Mouse (Mus musculus) embryonic facial prominence, embryonic 14.5 days (tissue): ENCODE results near the gene Defa2. TPM values are rescaled to one million over a fixed set of nuclear protein-coding genes. Genes with fewer than 3 reads are reported as not detected.
"Not testable (repeated sequence)": the region's sequence is repeated elsewhere in the genome, so short reads cannot be mapped to it uniquely, and the experiment has no call there.

Experiments
- ATAC-seq: fragments of 200-750 bp; cut with Nextera tagmentation; 2 replicates; pipeline ENCODE4 v1.8.0; 2017; ENCODE audit warnings: low read depth, moderate number of reproducible peaks, moderate TSS enrichment
- DNase-seq: peaks from one replicate; pipeline ENCODE4 v3.0.0-alpha.2; 2015; ENCODE audit warnings: low spot score
- H3K27ac ChIP-seq: fragments of 300-500 bp; sonication (generic); replicated peaks from 2 replicates; pipeline ENCODE4 v1.5.1; 2014; ENCODE audit warnings: low read depth, mild to moderate bottlenecking, low read length, moderate library complexity
- H3K27me3 ChIP-seq: fragments of 300-500 bp; sonication (generic); replicated peaks from 2 replicates; pipeline ENCODE4 v1.6.1; 2014; ENCODE audit warnings: low read length; ENCODE audit not compliant: control insufficient read depth, insufficient read depth
- H3K36me3 ChIP-seq: fragments of 300-500 bp; sonication (generic); 2 replicates; pipeline ENCODE4 v1.6.1; 2014; ENCODE audit warnings: low read length, mixed read lengths; ENCODE audit not compliant: control insufficient read depth, insufficient read depth
- H3K4me1 ChIP-seq: fragments of 300-500 bp; sonication (generic); 2 replicates; pipeline ENCODE4 v1.6.1; 2014; ENCODE audit warnings: antibody characterized with exemption, low read length; ENCODE audit not compliant: control insufficient read depth, insufficient read depth
- H3K4me2 ChIP-seq: fragments of 300-500 bp; sonication (generic); 2 replicates; pipeline ENCODE4 v1.6.1; 2014; ENCODE audit warnings: low read depth, mild to moderate bottlenecking, low read length, moderate library complexity, mixed read lengths
- H3K4me3 ChIP-seq: fragments of 300-500 bp; sonication (generic); 2 replicates; pipeline ENCODE4 v1.5.1; 2014; ENCODE audit warnings: low read depth, mild to moderate bottlenecking, low read length
- H3K9ac ChIP-seq: fragments of 300-500 bp; sonication (generic); 2 replicates; pipeline ENCODE4 v1.6.1; 2014; ENCODE audit warnings: low read depth, mild to moderate bottlenecking, low read length, moderate library complexity, mixed read lengths
- H3K9me3 ChIP-seq: fragments of 300-500 bp; sonication (generic); 2 replicates; pipeline ENCODE4 v1.6.1; 2016; ENCODE audit warnings: low read length; ENCODE audit not compliant: control insufficient read depth
- WGBS: fragments of 180-500 bp; shearing (Covaris S2); extraction: QIAGEN DNeasy Blood & Tissue Kit; methylation state at CpG from one replicate; pipeline ENCODE4 v1.1.7; 2014; 5-methylcytosine and 5-hydroxymethylcytosine counted together
- polyA plus RNA-seq: library from polyadenylated mRNA; unstranded; fragments of >200 nt; fragmentation: Nextera tagmentation; extraction: Ambion mirVana; gene quantifications from 2 replicates; pipeline ENCODE4 v1.2.1, GENCODE M21; 2014

The Defa2 gene
- not detected in 2 replicates for polyA plus RNA-seq

DNA sequence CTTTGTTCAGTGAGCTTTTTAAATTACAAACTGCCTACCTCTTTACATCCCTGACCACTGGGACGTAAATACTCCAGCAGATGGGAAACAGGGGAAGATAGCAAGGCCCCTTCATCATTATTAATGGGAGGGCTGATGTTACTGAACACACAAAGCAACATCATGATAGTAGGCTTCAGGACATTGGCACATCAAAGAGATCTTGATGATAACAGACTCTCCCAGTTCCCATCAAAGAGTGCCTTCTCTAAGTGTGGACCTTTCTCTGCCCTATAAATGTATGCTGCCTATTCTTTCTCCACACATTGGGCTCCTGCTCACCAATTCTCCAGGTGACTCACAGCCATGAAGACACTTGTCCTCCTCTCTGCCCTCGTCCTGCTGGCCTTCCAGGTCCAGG is at the start of gene Defa2:
TSS of gene Defa2 (plus strand) at position 301 of the 400 bp plus-strand sequence.
- not testable (repeated sequence) for H3K27ac ChIP-seq, H3K9me3 ChIP-seq, ATAC-seq, H3K27me3 ChIP-seq, DNase-seq, H3K36me3 ChIP-seq, H3K9ac ChIP-seq, H3K4me2 ChIP-seq, H3K4me3 ChIP-seq, H3K4me1 ChIP-seq
- WGBS: no CpG with 5 or more reads among the region's 2 CpGs

DNA sequence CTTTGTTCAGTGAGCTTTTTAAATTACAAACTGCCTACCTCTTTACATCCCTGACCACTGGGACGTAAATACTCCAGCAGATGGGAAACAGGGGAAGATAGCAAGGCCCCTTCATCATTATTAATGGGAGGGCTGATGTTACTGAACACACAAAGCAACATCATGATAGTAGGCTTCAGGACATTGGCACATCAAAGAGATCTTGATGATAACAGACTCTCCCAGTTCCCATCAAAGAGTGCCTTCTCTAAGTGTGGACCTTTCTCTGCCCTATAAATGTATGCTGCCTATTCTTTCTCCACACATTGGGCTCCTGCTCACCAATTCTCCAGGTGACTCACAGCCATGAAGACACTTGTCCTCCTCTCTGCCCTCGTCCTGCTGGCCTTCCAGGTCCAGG is 13.2 kb downstream of the Defa2 start, which contains the start of gene Defa33:
TSS of gene Defa33 (plus strand) at position 301 of the 400 bp plus-strand sequence.
- WGBS: no CpG with 5 or more reads among the region's 2 CpGs
- not testable (repeated sequence) for H3K36me3 ChIP-seq, H3K4me2 ChIP-seq, H3K4me3 ChIP-seq, H3K9ac ChIP-seq, H3K27ac ChIP-seq, H3K9me3 ChIP-seq, H3K27me3 ChIP-seq, H3K4me1 ChIP-seq, ATAC-seq, DNase-seq

DNA sequence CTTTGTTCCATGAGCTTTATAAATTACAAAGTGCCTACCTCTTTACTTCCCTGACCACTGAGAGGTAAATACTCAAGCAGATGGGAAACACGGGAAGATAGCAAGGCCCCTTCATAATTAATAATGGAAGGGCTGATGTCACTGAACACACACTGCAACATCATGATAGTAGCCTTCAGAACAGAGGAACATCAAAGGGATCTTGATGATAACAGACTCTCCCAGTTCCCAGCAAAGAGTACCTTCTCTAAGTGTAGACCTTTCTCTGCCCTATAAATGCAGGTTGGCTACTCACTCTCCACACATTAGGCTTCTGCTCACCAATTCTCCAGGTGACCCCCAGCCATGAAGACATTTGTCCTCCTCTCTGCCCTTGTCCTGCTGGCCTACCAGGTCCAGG is 48.8 kb downstream of the Defa2 start, which contains the start of gene Defa36:
TSS of gene Defa36 (plus strand) at position 301 of the 400 bp plus-strand sequence.
- H3K4me2 ChIP-seq, H3K4me3 ChIP-seq, H3K9me3 ChIP-seq, H3K4me1 ChIP-seq, H3K27me3 ChIP-seq, H3K9ac ChIP-seq, DNase-seq, ATAC-seq, H3K36me3 ChIP-seq, H3K27ac ChIP-seq: not testable (repeated sequence)
- no CpG with 5 or more reads among the region's 1 CpGs for WGBS

Other genes starting within 250 kb of the Defa2 start
- not detected in 2 replicates for gene Defa30, start 243.9 kb upstream of the Defa2 start, polyA plus RNA-seq
- gene Defa22, start 216.2 kb upstream of the Defa2 start, polyA plus RNA-seq: not detected in 2 replicates
- not detected in 2 replicates for gene Defa31, start 186.9 kb upstream of the Defa2 start, polyA plus RNA-seq
- gene Gm15293, start 177.0 kb upstream of the Defa2 start, polyA plus RNA-seq: not detected in 2 replicates
- gene Gm15292, start 128.8 kb upstream of the Defa2 start, polyA plus RNA-seq: not detected in 2 replicates
- gene Defa27, start 63.0 kb upstream of the Defa2 start, polyA plus RNA-seq: not detected in 2 replicates
- not detected in 2 replicates for gene Defa29, start 51.5 kb upstream of the Defa2 start, polyA plus RNA-seq
- not detected in 2 replicates for gene Defa33, start 13.3 kb downstream of the Defa2 start, polyA plus RNA-seq
- gene Defa36, start 48.9 kb downstream of the Defa2 start, polyA plus RNA-seq: not detected in 2 replicates
- gene Gm7849, start 78.0 kb downstream of the Defa2 start, polyA plus RNA-seq: not detected in 2 replicates
- gene Defa20, start 130.7 kb downstream of the Defa2 start, polyA plus RNA-seq: not detected in 2 replicates
- not detected in 2 replicates for gene Defa32, start 150.5 kb downstream of the Defa2 start, polyA plus RNA-seq
- gene Defa37, start 186.9 kb downstream of the Defa2 start, polyA plus RNA-seq: not detected in 2 replicates
- gene Defa28, start 204.5 kb downstream of the Defa2 start, polyA plus RNA-seq: not detected in 2 replicates
- gene Gm7861, start 216.0 kb downstream of the Defa2 start, polyA plus RNA-seq: not detected in 2 replicates
- gene Defa26, start 239.7 kb downstream of the Defa2 start, polyA plus RNA-seq: not detected in 2 replicates